Mouse (Mus musculus) intestine, embryonic 14.5 days (tissue): ENCODE measurements around the gene 5530401A14Rik. TPM values are rescaled to one million over a fixed set of nuclear protein-coding genes. Genes with fewer than 3 reads are reported as not detected.

ENCODE experiments used
- ATAC-seq: fragments of 200-750 bp; cut with Nextera tagmentation; replicated peaks from 2 replicates; pipeline ENCODE4 v1.8.0; 2017; ENCODE audit warnings: low read depth, moderate number of reproducible peaks, moderate TSS enrichment, moderate library complexity; ENCODE audit not compliant: low FRiP score, low TSS enrichment
- DNase-seq: peaks from one replicate; pipeline ENCODE4 v3.0.0-alpha.2; 2018; ENCODE audit warnings: low spot score
- H3K27ac ChIP-seq: fragments of 300-500 bp; sonication (generic); 2 replicates; pipeline ENCODE4 v1.5.1; 2014; ENCODE audit warnings: low read depth, mild to moderate bottlenecking, control low read depth
- H3K27me3 ChIP-seq: fragments of 300-500 bp; sonication (generic); replicated peaks from 2 replicates; pipeline ENCODE4 v1.6.1; 2014; ENCODE audit warnings: low read length, control low read depth; ENCODE audit not compliant: control insufficient read depth, insufficient read depth
- H3K36me3 ChIP-seq: fragments of 300-500 bp; sonication (generic); 2 replicates; pipeline ENCODE4 v1.6.1; 2014; ENCODE audit warnings: low read length, control low read depth; ENCODE audit not compliant: control insufficient read depth, insufficient read depth
- H3K4me1 ChIP-seq: fragments of 300-500 bp; sonication (generic); replicated peaks from 2 replicates; pipeline ENCODE4 v1.6.1; 2014; ENCODE audit warnings: low read length, control low read depth, mixed read lengths; ENCODE audit not compliant: control insufficient read depth, insufficient read depth
- H3K4me2 ChIP-seq: fragments of 300-500 bp; sonication (generic); 2 replicates; pipeline ENCODE4 v1.6.1; 2014; ENCODE audit warnings: low read length
- H3K4me3 ChIP-seq: fragments of 300-500 bp; sonication (generic); 2 replicates; pipeline ENCODE4 v1.5.1; 2014; ENCODE audit warnings: low read depth, low read length, control low read depth, mixed read lengths
- H3K9ac ChIP-seq: fragments of 300-500 bp; sonication (generic); 2 replicates; pipeline ENCODE4 v1.6.1; 2014; ENCODE audit warnings: mild to moderate bottlenecking, low read length
- H3K9me3 ChIP-seq: fragments of 300-500 bp; sonication (generic); 2 replicates; pipeline ENCODE4 v1.6.1; 2016; ENCODE audit warnings: low read length, control low read depth; ENCODE audit not compliant: control insufficient read depth
- WGBS: fragments of 180-500 bp; shearing (Covaris S2); extraction: QIAGEN DNeasy Blood & Tissue Kit; methylation state at CpG from one replicate; pipeline ENCODE4 v1.1.7; 2014; 5-methylcytosine and 5-hydroxymethylcytosine counted together
- polyA plus RNA-seq: library from polyadenylated mRNA; unstranded; fragments of >200 nt; fragmentation: Nextera tagmentation; extraction: Ambion mirVana; gene quantifications from 2 replicates; pipeline ENCODE4 v1.2.1, GENCODE M21; 2014

The 5530401A14Rik gene
- polyA plus RNA-seq, 1 experiment from 2014 or later: not detected

GRCm38 (mm10) chr11:81913071-81913470 lies 52.6 kb downstream of the 5530401A14Rik start:
- Histone ChIP-seq H3K4me1 (0 out of 2 replicates have a peak, but pooled peaks cover 4% of the 10 kb centered on the region), H3K27ac (no peak overlapping the region), H3K4me2 (no peak overlapping the region), H3K4me3 (no peak overlapping the region), H3K36me3 (no peaks in the 10 kb centered on the region), H3K27me3 (no peaks in the 10 kb centered on the region), H3K9ac (no peak overlapping the region), H3K9me3 (no peaks in the 10 kb centered on the region)
- no peak for DNase-seq
- 65% methylated on average over 4 of the region's 4 CpGs for WGBS
- ATAC-seq: no peak

GRCm38 (mm10) chr11:81915501-81915900 lies 55.0 kb downstream of the 5530401A14Rik start:
- WGBS: 24% methylated on average over 6 of the region's 6 CpGs
- no peak overlapping the region for H3K4me2 ChIP-seq
- ATAC-seq: no peak

GRCm38 (mm10) chr11:81923096-81923495 lies 62.6 kb downstream of the 5530401A14Rik start:
- Histone ChIP-seq H3K4me1 (no peaks in the 10 kb centered on the region), H3K27ac (no peak overlapping the region), H3K9ac (no peak overlapping the region), H3K4me2 (no peak overlapping the region), H3K9me3 (no peaks in the 10 kb centered on the region), H3K4me3 (no peak overlapping the region), H3K27me3 (no peaks in the 10 kb centered on the region), H3K36me3 (no peaks in the 10 kb centered on the region)
- no peak for ATAC-seq
- DNase-seq: no peak
- 91% methylated on average over 2 of the region's 2 CpGs for WGBS

More at GRCm38 (mm10) chr11:81915501-81915900, 55.0 kb downstream of the 5530401A14Rik start:
- Histone ChIP-seq H3K4me3 (no peak overlapping the region), H3K27me3 (no peaks in the 10 kb centered on the region), H3K4me1 (0 out of 2 replicates have a peak, but pooled peaks cover 4% of the 10 kb centered on the region), H3K27ac (no peak overlapping the region), H3K9ac (no peak overlapping the region), H3K9me3 (no peaks in the 10 kb centered on the region), H3K36me3 (no peaks in the 10 kb centered on the region)
- DNase-seq: no peak

- Histone ChIP-seq H3K4me1 (no peaks in the 10 kb centered on the region), H3K4me3 (no peak overlapping the region), H3K9ac (no peak overlapping the region), H3K9me3 (no peaks in the 10 kb centered on the region), H3K36me3 (no peaks in the 10 kb centered on the region), H3K27ac (no peak overlapping the region), H3K4me2 (no peak overlapping the region), H3K27me3 (no peaks in the 10 kb centered on the region)
- DNase-seq: no peak
- 84% methylated on average over 4 of the region's 4 CpGs for WGBS
- ATAC-seq: no peak
Measured at GRCm38 (mm10) chr11:81923626-81924025, 63.2 kb downstream of the 5530401A14Rik start.

- H3K27me3 ChIP-seq: no peaks in the 10 kb centered on the region
- H3K9ac ChIP-seq: no peak overlapping the region
- H3K4me2 ChIP-seq: no peak overlapping the region
- DNase-seq (no peak), ATAC-seq (no peak)
- no peak overlapping the region for H3K27ac ChIP-seq
- H3K4me1 ChIP-seq: no peaks in the 10 kb centered on the region
- no peak overlapping the region for H3K4me3 ChIP-seq
- no peaks in the 10 kb centered on the region for H3K9me3 ChIP-seq
- H3K36me3 ChIP-seq: no peaks in the 10 kb centered on the region
Measured at GRCm38 (mm10) chr11:81926393-81926792, 65.9 kb downstream of the 5530401A14Rik start.

- Histone ChIP-seq H3K27ac (no peak overlapping the region), H3K9ac (no peak overlapping the region), H3K4me2 (no peak overlapping the region), H3K27me3 (no peaks in the 10 kb centered on the region), H3K36me3 (no peaks in the 10 kb centered on the region), H3K9me3 (no peaks in the 10 kb centered on the region), H3K4me1 (no peaks in the 10 kb centered on the region), H3K4me3 (no peak overlapping the region)
- ATAC-seq: no peak
- DNase-seq: no peak
- 84% methylated on average over 1 of the region's 1 CpGs for WGBS
Measured at GRCm38 (mm10) chr11:81937516-81937915, 77.0 kb downstream of the 5530401A14Rik start.

- DNase-seq (no peak), ATAC-seq (no peak)
- H3K4me1 ChIP-seq: no peaks in the 10 kb centered on the region
- no peak overlapping the region for H3K9ac ChIP-seq
- no peaks in the 10 kb centered on the region for H3K27me3 ChIP-seq
- no peak overlapping the region for H3K4me3 ChIP-seq
- H3K36me3 ChIP-seq: no peaks in the 10 kb centered on the region
- H3K9me3 ChIP-seq: no peaks in the 10 kb centered on the region
- no peak overlapping the region for H3K27ac ChIP-seq
- no peak overlapping the region for H3K4me2 ChIP-seq
- WGBS: 30% methylated on average over 1 of the region's 1 CpGs
Measured at GRCm38 (mm10) chr11:81940988-81941387, 80.5 kb downstream of the 5530401A14Rik start.

- DNase-seq (no peak), ATAC-seq (no peak)
- Histone ChIP-seq H3K9me3 (no peaks in the 10 kb centered on the region), H3K4me2 (no peak overlapping the region), H3K27me3 (no peaks in the 10 kb centered on the region), H3K4me3 (no peak overlapping the region), H3K27ac (no peak overlapping the region), H3K36me3 (no peaks in the 10 kb centered on the region), H3K9ac (no peak overlapping the region), H3K4me1 (no peaks in the 10 kb centered on the region)
- WGBS: 89% methylated on average over 1 of the region's 1 CpGs
Measured at GRCm38 (mm10) chr11:81942167-81942566, 81.7 kb downstream of the 5530401A14Rik start.
